Mouse (Mus musculus) liver, embryonic 13.5 days (tissue): ENCODE data around the gene Gadd45gip1. TPM values are rescaled to one million over a fixed set of nuclear protein-coding genes. Genes with fewer than 3 reads are reported as not detected.
A peak's percentile ranks its signal among the peaks of the same experiment; 100 is the strongest.

Experiments used
- ATAC-seq: fragments of 200-750 bp; cut with Nextera tagmentation; 2 replicates; pipeline ENCODE4 v1.8.0; 2017; ENCODE audit warnings: low read depth, mild to moderate bottlenecking, moderate number of reproducible peaks, moderate library complexity
- DNase-seq: peaks from one replicate; pipeline ENCODE4 v3.0.0; 2022
- H3K27ac ChIP-seq: fragments of 300-500 bp; sonication (generic); 2 replicates; pipeline ENCODE4 v1.5.1; 2015; ENCODE audit warnings: moderate library complexity, mild to moderate bottlenecking, inconsistent platforms
- H3K27me3 ChIP-seq: fragments of 300-500 bp; sonication (generic); 2 replicates; pipeline ENCODE4 v1.6.1; 2015; ENCODE audit warnings: mild to moderate bottlenecking, inconsistent platforms
- H3K36me3 ChIP-seq: fragments of 300-500 bp; sonication (generic); 2 replicates; pipeline ENCODE4 v1.6.1; 2015; ENCODE audit warnings: mild to moderate bottlenecking, inconsistent platforms
- H3K4me1 ChIP-seq: fragments of 300-500 bp; sonication (generic); replicated peaks from 2 replicates; pipeline ENCODE4 v1.6.1; 2015; ENCODE audit warnings: inconsistent platforms
- H3K4me2 ChIP-seq: fragments of 300-500 bp; sonication (generic); 2 replicates; pipeline ENCODE4 v1.6.1; 2015; ENCODE audit warnings: inconsistent platforms, mild to moderate bottlenecking, moderate library complexity
- H3K4me3 ChIP-seq: fragments of 300-500 bp; sonication (generic); replicated peaks from 2 replicates; pipeline ENCODE4 v1.5.1; 2015; ENCODE audit warnings: mild to moderate bottlenecking, inconsistent platforms
- H3K9ac ChIP-seq: fragments of 300-500 bp; sonication (generic); 2 replicates; pipeline ENCODE4 v1.6.1; 2015; ENCODE audit warnings: mild to moderate bottlenecking, inconsistent platforms
- H3K9me3 ChIP-seq: fragments of 300-500 bp; sonication (generic); replicated peaks from 2 replicates; pipeline ENCODE4 v1.6.1; 2016; ENCODE audit warnings: inconsistent platforms
- WGBS: fragments of 180-500 bp; shearing (Covaris S2); methylation state at CpG from one replicate; pipeline ENCODE4 v1.1.7; 2015; ENCODE audit not compliant: insufficient replicate concordance; 5-methylcytosine and 5-hydroxymethylcytosine counted together
- polyA plus RNA-seq: library from polyadenylated mRNA; unstranded; fragments of >200 nt; fragmentation: Nextera tagmentation; extraction: Ambion mirVana; gene quantifications from 2 replicates; pipeline ENCODE4 v1.2.1, GENCODE M21; 2015

The Gadd45gip1 gene
- polyA plus RNA-seq, 1 experiment from 2014 or later = 63.2 TPM

DNA sequence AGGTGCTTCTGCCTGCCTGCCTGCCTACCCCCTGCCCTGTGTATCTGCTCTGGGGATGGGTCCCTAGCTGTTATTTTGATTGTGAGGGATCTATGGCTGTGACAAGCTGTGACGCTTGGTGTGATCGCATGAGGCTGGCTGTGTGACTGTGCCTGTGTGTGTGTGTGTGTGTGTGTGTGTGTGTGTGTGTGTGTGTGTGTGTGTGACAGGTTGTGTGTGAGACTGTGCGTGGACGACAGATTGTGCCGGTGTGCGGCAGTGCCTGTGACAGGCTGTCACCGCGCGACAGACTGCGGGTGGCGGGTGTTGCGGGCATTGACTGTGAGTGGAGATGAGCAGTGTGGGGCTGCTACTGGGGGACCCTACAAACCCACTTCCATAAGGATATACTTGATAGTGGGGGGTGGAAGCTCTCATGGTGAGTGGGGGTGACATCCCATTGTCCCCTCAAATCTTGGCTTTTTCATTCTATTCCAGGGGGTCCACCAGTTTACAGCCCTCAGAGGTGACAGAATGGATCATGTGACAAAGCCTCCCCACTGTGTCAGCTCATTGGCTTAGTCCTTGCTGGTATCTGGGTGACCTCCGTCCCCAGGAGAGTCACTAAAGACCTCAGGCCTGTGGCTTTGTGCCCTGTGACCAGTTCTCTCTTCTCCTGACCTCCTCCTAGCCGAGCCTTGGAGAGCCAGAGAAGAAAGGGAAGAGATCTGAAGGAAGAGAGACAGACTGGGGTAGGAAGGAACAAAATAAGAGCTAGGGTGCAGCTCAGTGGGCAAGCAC is 43.6 kb upstream of the Gadd45gip1 start:
- H3K4me1 ChIP-seq = peaks cover 10% of the 10 kb centered on the region
- ATAC-seq = no peak

DNA sequence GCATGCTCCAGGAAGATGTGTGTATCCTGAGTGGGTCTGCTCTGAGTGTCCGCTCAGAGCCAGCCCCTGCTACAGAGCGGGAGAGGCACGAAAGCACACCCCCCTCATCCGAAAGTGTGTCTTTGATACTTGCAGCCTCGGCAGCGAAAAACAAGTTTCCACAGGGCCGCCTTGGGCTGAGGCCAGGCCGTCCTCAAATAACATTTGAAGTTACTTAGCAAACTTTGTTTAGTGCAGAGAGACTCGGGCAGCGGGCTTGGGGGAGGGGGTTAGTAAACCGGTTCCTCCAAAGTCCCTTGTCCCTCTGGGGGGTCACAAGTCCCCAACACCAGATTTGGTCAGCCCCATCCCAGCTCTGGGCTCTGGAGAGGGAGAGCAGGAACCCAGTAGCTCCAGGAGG is 42.4 kb upstream of the Gadd45gip1 start:
- no peaks in the 10 kb centered on the region for H3K9me3 ChIP-seq
- 37% methylated on average over 11 of the region's 11 CpGs for WGBS
- no peak overlapping the region for H3K4me3 ChIP-seq
- no peak overlapping the region for H3K9ac ChIP-seq
- no peak for ATAC-seq
- no peak overlapping the region for H3K27ac ChIP-seq
- no peak for DNase-seq
- H3K36me3 ChIP-seq = no peaks in the 10 kb centered on the region
- peaks cover 94% of the 10 kb centered on the region for H3K27me3 ChIP-seq
- peaks cover 14% of the 10 kb centered on the region for H3K4me1 ChIP-seq
- H3K4me2 ChIP-seq = no peak overlapping the region

More for the DNA sequence above, 43.6 kb upstream of the Gadd45gip1 start:
- Histone ChIP-seq H3K27ac (no peak overlapping the region), H3K9me3 (no peaks in the 10 kb centered on the region), H3K4me3 (no peak overlapping the region), H3K4me2 (no peak overlapping the region), H3K27me3 (peaks cover 95% of the 10 kb centered on the region), H3K9ac (no peak overlapping the region), H3K36me3 (no peaks in the 10 kb centered on the region)
- 28% methylated on average over 14 of the region's 14 CpGs for WGBS
- DNase-seq = no peak

DNA sequence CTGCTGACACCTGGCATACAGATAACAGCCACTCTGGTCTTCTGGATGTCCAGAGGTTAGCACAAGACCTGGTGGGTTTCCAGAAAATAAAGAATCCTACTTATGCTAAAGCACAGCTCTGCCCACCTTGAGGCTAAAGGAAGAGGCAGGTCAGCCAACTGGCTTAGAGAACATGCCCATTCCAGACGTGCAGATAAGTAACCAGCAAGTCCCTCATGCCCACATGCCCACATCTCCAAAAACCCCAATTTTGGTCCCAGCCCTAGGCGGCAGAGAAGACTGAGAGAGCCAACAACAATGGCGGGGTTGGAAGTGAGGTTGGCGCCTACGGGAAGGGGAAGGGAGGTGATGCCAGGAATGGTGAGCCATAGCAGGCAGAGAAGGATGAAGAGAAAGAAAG is 42.0 kb upstream of the Gadd45gip1 start:
- no peak for ATAC-seq
- no peak overlapping the region for H3K4me3 ChIP-seq
- 61% methylated on average over 5 of the region's 5 CpGs for WGBS
- H3K4me1 ChIP-seq = peaks cover 15% of the 10 kb centered on the region
- peaks cover 94% of the 10 kb centered on the region for H3K27me3 ChIP-seq
- no peaks in the 10 kb centered on the region for H3K36me3 ChIP-seq
- H3K9me3 ChIP-seq = no peaks in the 10 kb centered on the region
- H3K4me2 ChIP-seq = no peak overlapping the region
- H3K9ac ChIP-seq = no peak overlapping the region
- H3K27ac ChIP-seq = no peak overlapping the region
- no peak for DNase-seq

DNA sequence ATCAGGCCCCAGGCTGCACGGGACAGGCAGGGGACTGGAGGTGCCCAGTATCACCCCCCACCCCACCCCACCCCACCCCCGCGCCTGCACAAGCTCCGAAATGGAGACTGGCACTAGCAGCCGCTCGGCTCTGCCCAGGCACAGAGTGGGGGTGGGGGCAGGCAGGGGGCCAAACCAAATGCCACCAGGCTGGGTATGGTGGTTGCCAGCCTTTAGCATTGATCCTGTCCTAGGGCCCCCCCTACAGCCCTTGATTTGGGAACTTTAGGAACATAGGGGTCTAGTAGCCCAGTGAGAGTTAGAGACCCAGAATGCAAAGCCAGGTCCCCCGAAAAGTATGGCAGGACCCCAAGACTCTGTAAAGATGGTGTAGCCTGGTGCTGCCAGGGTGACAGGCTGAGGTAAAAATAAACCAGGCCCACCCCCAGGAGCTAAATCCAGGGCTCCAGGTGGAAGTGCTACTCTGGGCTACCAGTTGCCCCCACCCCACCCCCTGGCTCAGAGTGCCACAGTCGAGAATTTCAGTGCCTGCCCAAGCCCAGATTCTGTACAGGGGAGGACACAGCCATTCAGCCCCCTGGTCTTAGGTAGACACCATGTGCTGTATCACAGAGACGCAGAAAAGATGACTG is 41.4 kb upstream of the Gadd45gip1 start:
- no peak for DNase-seq

DNA sequence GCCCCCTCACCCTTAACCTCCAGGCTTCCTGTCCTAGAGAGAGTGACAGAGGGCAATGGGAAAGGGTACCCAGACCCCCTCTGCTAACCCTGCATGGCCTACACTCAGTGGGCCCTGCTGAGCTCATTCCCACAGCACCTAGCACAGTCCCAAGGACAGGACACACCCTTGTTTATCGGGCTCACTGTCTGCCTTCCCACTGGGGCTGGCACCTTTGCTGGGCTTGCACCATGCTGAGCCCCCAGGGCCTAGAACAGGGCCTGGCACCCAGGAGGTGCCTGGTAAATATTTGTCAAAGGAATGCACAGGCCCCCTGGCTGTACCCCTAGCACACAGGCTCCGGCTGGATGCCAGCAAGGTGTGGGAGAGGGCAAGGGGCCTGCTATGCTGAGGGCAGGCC is 40.8 kb upstream of the Gadd45gip1 start:
- Histone ChIP-seq H3K27me3 (peaks cover 94% of the 10 kb centered on the region), H3K4me1 (peaks cover 20% of the 10 kb centered on the region), H3K36me3 (no peaks in the 10 kb centered on the region), H3K4me3 (no peak overlapping the region), H3K4me2 (no peak overlapping the region), H3K9me3 (no peaks in the 10 kb centered on the region), H3K9ac (no peak overlapping the region), H3K27ac (no peak overlapping the region)
- WGBS = 66% methylated on average over 2 of the region's 2 CpGs
- DNase-seq = no peak
- ATAC-seq = no peak

More for the DNA sequence above, 41.4 kb upstream of the Gadd45gip1 start:
- H3K9ac ChIP-seq = no peak overlapping the region
- no peak overlapping the region for H3K27ac ChIP-seq
- no peak overlapping the region for H3K4me2 ChIP-seq
- no peaks in the 10 kb centered on the region for H3K9me3 ChIP-seq
- WGBS = 77% methylated on average over 9 of the region's 9 CpGs
- peaks cover 20% of the 10 kb centered on the region for H3K4me1 ChIP-seq
- H3K27me3 ChIP-seq = peaks cover 94% of the 10 kb centered on the region
- H3K36me3 ChIP-seq = no peaks in the 10 kb centered on the region
- no peak overlapping the region for H3K4me3 ChIP-seq
- ATAC-seq = no peak

DNA sequence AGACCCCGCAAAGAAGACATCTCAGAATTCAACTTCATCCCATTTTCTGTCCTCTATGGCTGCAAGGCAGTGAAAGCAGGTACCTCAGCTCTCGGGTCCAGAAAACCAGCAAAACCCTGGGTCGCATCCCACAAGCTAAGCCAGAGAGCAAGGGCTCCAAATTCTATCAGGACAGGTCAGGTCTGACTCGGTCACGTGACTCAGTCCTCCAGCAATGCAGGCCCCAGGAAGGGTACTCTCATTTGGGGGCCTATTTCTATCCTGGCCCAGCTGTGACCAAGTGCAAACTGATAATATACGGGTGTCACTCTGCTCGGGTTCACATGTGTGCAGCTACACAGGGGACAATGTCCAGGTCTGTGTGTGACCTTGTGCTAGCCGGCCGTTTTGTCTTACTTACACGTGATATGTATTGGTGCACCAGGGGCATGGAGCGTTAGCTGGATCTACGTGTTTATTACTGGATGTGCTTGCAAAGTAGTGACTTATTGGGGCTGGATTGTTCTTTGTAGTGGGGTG is 38.8 kb upstream of the Gadd45gip1 start:
- Histone ChIP-seq H3K4me3 (no peak overlapping the region), H3K9me3 (no peaks in the 10 kb centered on the region), H3K9ac (no peak overlapping the region), H3K36me3 (no peaks in the 10 kb centered on the region), H3K27me3 (peaks cover 94% of the 10 kb centered on the region), H3K4me2 (no peak overlapping the region), H3K27ac (no peak overlapping the region), H3K4me1 (peaks cover 16% of the 10 kb centered on the region)
- ATAC-seq (no peak), DNase-seq (no peak)
- 69% methylated on average over 12 of the region's 12 CpGs for WGBS

DNA sequence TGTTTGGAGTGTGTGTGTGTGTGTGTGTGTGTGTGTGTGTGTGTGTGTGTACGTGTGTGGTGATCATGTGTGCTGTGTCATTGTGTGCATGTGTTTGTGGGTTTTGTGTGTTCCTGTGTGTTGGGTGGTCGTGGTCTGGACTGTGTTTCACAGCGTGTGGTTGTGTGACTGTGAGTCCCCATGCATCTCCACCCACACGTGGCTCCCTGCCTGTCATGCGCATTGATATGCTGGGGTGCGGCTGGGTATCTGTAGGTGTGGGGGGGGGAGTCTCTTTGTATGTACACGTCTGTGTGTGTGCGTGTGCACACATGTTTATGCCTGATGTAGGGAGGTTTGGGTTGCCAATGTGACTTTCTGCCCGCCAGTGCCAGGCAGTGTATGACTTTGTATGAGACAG is 38.2 kb upstream of the Gadd45gip1 start:
- Histone ChIP-seq H3K27me3 (peaks cover 94% of the 10 kb centered on the region), H3K27ac (no peak overlapping the region), H3K4me1 (peaks cover 16% of the 10 kb centered on the region), H3K4me3 (no peak overlapping the region), H3K4me2 (no peak overlapping the region), H3K9ac (no peak overlapping the region), H3K9me3 (no peaks in the 10 kb centered on the region), H3K36me3 (no peaks in the 10 kb centered on the region)
- ATAC-seq (no peak), DNase-seq (no peak)
- WGBS = 71% methylated on average over 9 of the region's 9 CpGs

DNA sequence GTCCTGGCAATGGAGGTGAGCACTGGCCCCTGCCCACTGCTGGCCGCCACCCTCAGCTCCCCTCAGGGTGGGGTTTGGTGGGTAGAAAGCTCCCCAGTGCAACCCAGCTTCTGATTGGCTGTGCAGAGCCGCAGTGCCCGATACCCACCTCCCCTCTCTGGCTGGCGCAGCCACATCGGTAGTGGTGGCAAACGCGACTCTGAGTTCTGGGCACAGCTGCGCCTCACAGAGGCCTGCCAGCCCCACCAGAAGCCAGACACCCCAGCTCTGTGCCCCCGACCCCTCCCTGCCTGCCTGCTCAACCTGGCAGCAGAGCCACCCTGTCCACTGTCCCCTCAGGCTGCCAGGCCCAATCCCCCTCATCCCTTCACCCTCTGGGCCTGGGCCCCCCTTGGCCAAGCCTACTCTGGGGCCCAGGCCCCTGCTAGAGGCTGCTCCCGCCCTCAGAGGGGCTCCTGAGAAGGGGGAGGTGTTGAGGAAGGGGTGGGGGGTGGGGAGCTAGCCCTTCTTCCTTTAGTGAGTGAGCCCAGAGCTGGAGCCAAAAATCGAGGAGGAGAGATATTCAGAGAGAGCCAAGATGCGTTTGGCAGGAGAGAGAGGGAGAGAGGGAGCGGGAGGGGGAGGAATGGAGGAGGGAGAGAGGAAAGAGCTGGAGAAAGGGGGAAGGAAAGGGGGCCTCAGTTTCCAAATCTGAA is 37.4 kb upstream of the Gadd45gip1 start:
- 61% methylated on average over 13 of the region's 13 CpGs for WGBS
- no peak for ATAC-seq
- Histone ChIP-seq H3K27ac (0 out of 2 replicates have a peak overlapping the region, but pooled peaks have one; percentile 5), H3K9ac (no peak overlapping the region), H3K27me3 (peaks cover 94% of the 10 kb centered on the region), H3K36me3 (no peaks in the 10 kb centered on the region), H3K9me3 (no peaks in the 10 kb centered on the region), H3K4me2 (no peak overlapping the region), H3K4me3 (no peak overlapping the region), H3K4me1 (peaks cover 22% of the 10 kb centered on the region)
- DNase-seq = no peak

DNA sequence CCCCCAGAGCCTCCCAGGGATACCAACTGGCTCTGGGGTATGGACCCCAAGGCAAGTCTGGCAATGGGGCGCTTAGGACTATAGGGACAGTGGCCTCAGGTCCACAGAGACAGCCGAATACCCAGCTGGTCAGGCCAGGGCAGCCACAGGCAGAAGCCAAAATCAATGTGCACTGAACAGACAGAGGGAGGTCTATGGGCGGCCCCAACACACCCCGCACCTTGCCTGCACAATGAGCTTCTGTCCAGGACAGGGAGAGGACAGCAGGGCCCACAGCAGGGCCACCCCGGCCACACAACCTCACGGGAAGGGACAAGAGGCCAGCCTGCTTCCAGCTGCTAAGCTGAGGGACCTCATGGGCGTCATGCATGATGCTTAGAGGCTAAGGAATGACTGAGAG is 36.8 kb upstream of the Gadd45gip1 start:
- Histone ChIP-seq H3K9ac (no peak overlapping the region), H3K27ac (0 out of 2 replicates have a peak overlapping the region, but pooled peaks have one; percentile 5), H3K9me3 (no peaks in the 10 kb centered on the region), H3K27me3 (peaks cover 94% of the 10 kb centered on the region), H3K4me2 (no peak overlapping the region), H3K4me1 (peaks cover 27% of the 10 kb centered on the region), H3K4me3 (no peak overlapping the region), H3K36me3 (no peaks in the 10 kb centered on the region)
- ATAC-seq (no peak), DNase-seq (no peak)
- WGBS = 72% methylated on average over 7 of the region's 7 CpGs

DNA sequence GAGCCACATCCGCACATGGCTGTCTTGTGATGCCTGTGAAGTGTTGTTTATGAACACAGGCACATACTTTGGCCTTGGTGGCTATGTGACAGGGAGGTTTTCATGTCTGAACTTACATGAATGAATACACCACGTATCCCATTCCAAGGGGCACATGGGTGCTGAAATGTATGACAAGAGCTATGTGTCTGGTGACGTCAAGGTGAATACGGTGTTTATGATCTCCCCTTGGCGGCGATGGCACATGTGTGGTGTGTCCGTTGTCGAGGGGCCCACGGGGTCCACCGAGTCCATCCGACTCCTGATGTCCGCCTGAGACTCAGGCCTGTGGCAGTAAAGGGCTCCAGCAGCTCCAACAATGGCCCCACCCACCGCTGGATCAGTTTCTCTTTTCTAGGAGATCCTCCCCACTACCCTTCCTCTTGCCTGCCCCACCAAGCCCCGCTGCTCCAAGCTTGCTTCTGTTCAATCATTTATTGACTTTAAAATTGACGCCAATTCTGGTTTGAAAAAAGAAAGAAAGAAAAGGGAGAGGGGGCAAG is 34.0 kb upstream of the Gadd45gip1 start:
- ATAC-seq (no peak), DNase-seq (no peak)
- 78% methylated on average over 15 of the region's 15 CpGs for WGBS
- Histone ChIP-seq H3K4me2 (no peak overlapping the region), H3K9me3 (no peaks in the 10 kb centered on the region), H3K4me1 (peaks cover 37% of the 10 kb centered on the region), H3K9ac (no peak overlapping the region), H3K27me3 (peaks cover 97% of the 10 kb centered on the region), H3K36me3 (no peaks in the 10 kb centered on the region), H3K27ac (no peak overlapping the region), H3K4me3 (no peak overlapping the region)

DNA sequence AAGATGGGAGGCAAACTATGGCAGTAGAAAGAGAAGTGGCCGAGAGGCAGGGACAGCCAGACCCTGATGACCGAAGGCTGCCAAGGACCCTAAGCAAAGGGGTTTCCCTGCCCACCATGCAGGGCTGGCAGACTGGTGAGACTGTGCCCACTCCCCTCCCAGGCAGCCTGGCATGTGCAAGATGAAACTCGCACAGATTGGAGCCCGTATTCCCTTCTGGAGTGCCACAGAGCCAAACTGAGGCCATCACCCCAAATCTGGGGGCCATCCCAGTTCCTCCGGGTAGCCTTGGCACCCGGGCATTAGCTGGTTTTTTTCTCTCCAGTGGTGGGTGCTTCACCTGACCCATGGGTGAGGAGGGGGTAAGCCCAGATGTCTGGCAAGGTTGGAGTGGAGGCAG is 33.4 kb upstream of the Gadd45gip1 start:
- Histone ChIP-seq H3K4me1 (peaks cover 37% of the 10 kb centered on the region), H3K36me3 (no peaks in the 10 kb centered on the region), H3K9ac (no peak overlapping the region), H3K4me3 (no peak overlapping the region; the same call in 1 of the 2 replicates), H3K4me2 (no peak overlapping the region), H3K27me3 (peaks cover 98% of the 10 kb centered on the region), H3K27ac (no peak overlapping the region), H3K9me3 (no peaks in the 10 kb centered on the region)
- 79% methylated on average over 6 of the region's 6 CpGs for WGBS
- ATAC-seq = no peak
- DNase-seq = no peak
